Mouse (Mus musculus) testis, adult 2 months (tissue): ENCODE results near the gene Myt1.

Source experiments
- CTCF ChIP-seq: fragments of 200-500 bp; IDR thresholded peaks from 2 replicates; pipeline ENCODE4 v1.5.1; 2012; ENCODE audit warnings: low read depth, mild to moderate bottlenecking, inconsistent platforms, low read length, moderate library complexity; ENCODE audit not compliant: control insufficient read depth, insufficient read depth, insufficient replicate concordance
- POLR2A ChIP-seq: fragments of 200-500 bp; IDR thresholded peaks from 2 replicates; pipeline ENCODE4 v1.6.1; 2012; ENCODE audit warnings: low read depth, mild to moderate bottlenecking, inconsistent platforms, low read length, moderate library complexity; ENCODE audit not compliant: control insufficient read depth

- TF ChIP-seq CTCF (no peak), POLR2A (no peak)
Observed at GRCm38 (mm10) chr2:181781421-181781820, 18.3 kb downstream of the Myt1 start.
